Mouse (Mus musculus): ENCODE measurements around the gene Cep72.

DNA sequence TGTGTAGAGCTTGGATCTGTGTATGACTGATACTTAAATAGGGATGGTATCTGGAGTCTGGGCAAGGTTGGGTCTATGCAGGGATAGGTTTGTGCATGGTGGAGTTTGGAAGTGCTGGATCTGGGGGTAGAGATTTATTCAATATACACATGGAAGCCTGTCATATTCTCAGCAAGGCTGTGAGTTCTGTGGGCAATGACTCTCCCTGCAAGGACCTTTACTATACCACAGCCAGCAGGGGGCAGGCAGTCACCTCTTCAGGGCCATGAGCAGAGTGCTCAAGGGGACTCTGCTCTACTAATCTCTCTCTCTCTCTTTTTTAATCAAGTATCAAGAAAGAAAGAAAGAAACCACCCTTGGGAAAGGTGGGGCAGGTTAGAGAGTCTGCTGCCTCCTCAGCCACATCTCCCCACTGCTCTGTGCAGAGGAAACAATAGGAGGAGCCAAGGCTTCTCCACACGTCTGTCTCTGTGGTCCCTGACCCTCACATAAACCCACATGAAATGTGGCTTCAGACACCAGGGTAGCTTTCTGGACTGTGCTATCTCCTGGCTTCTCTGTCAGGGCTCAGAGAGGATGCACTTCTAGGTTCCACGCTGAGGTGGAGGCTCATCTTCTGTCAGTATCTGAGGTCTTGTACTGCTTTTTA, 34.7 kb upstream of the Cep72 start:
- no peak for TF ChIP-seq GATA1 (IDR thresholded peaks at IDR 0.05; ENCODE audit: borderline replicate concordance, low read length)
- TF ChIP-seq CTCF (IDR thresholded peaks at IDR 0.05; ENCODE audit: low read depth, low read length) = peak; percentile 53; the same call in 1 of the 2 replicates
- TF ChIP-seq POLR2AphosphoS5 (IDR thresholded peaks at IDR 0.05; ENCODE audit: insufficient replicate concordance, low read depth, low read length) = no peak
